Mouse (Mus musculus): ENCODE measurements around the gene Dpm2.

Gene Dpm2

GRCm38 (mm10) chr2:32547964-32548739 lies 22.5 kb upstream of the Dpm2 start:
- no peak for DNase-seq

- DNase-seq, result no peak
These were observed 21.5 kb upstream of the Dpm2 start for GRCm38 (mm10) chr2:32549171-32549570.

GRCm38 (mm10) chr2:32549764-32550163 lies 20.9 kb upstream of the Dpm2 start:
- DNase-seq, result no peak

- DNase-seq, result no peak
These were observed 19.4 kb upstream of the Dpm2 start for GRCm38 (mm10) chr2:32551236-32551635.

- DNase-seq, result no peak
These were observed 17.0 kb upstream of the Dpm2 start for GRCm38 (mm10) chr2:32553592-32554148.

- DNase-seq, result peak; percentile 20
These were observed 15.2 kb upstream of the Dpm2 start for GRCm38 (mm10) chr2:32555484-32555883.

- no peak for DNase-seq
These were observed 14.6 kb upstream of the Dpm2 start for GRCm38 (mm10) chr2:32556019-32556418.

- DNase-seq, result peak; percentile 98
These were observed 11.1 kb upstream of the Dpm2 start for GRCm38 (mm10) chr2:32559570-32559969.

GRCm38 (mm10) chr2:32566536-32567063 lies 4.1 kb upstream of the Dpm2 start:
- DNase-seq, result peak; percentile 88

- DNase-seq, result no peak
These were observed 2.5 kb upstream of the Dpm2 start for GRCm38 (mm10) chr2:32568149-32568548.

- DNase-seq, result no peak
These were observed 1.7 kb upstream of the Dpm2 start for GRCm38 (mm10) chr2:32568941-32569340.

GRCm38 (mm10) chr2:32572196-32572595 lies 1.5 kb downstream of the Dpm2 start:
- DNase-seq, result no peak

- no peak for DNase-seq
These were observed 3.8 kb downstream of the Dpm2 start, which contains the start of gene Pip5kl1 for GRCm38 (mm10) chr2:32574497-32574896. Gene Pip5kl1, plus strand, starts transcription at chr2:32574797.

GRCm38 (mm10) chr2:32574901-32575585 lies 4.4 kb downstream of the Dpm2 start:
- peak; percentile 71 for DNase-seq

GRCm38 (mm10) chr2:32575586-32576160 lies 5.0 kb downstream of the Dpm2 start, which contains the start of gene 9430097D07Rik:
Gene 9430097D07Rik, minus strand, starts transcription at chr2:32575684.
- DNase-seq, result peak; percentile 80

GRCm38 (mm10) chr2:32576532-32576931 lies 5.9 kb downstream of the Dpm2 start:
- no peak for DNase-seq

GRCm38 (mm10) chr2:32578146-32579046 lies 7.7 kb downstream of the Dpm2 start:
- no peak for DNase-seq

GRCm38 (mm10) chr2:32581450-32582095 lies 10.9 kb downstream of the Dpm2 start:
- peak; percentile 78 for DNase-seq

GRCm38 (mm10) chr2:32582830-32583799 lies 12.5 kb downstream of the Dpm2 start:
- peak; percentile 92 for DNase-seq

- DNase-seq, result no peak
These were observed 14.6 kb downstream of the Dpm2 start for GRCm38 (mm10) chr2:32585149-32585714.

Measured in retina, postnatal 1 day (tissue).